Mouse (Mus musculus) brain, embryonic 14.5 days (tissue): ENCODE data around the gene Junb.

Source experiments
- CTCF ChIP-seq: fragments of 200-500 bp; IDR thresholded peaks from 2 replicates; pipeline ENCODE4 v1.5.1; 2012; ENCODE audit warnings: inconsistent platforms, mild to moderate bottlenecking, moderate library complexity, borderline replicate concordance; ENCODE audit not compliant: insufficient read depth, insufficient read length; ENCODE audit errors: extremely low read depth
- POLR2A ChIP-seq: fragments of 200-500 bp; IDR thresholded peaks from 2 replicates; pipeline ENCODE4 v1.6.1; 2012; ENCODE audit warnings: mild to moderate bottlenecking, inconsistent platforms, borderline replicate concordance; ENCODE audit not compliant: poor library complexity, insufficient read depth, insufficient read length, severe bottlenecking; ENCODE audit errors: extremely low read depth

DNA sequence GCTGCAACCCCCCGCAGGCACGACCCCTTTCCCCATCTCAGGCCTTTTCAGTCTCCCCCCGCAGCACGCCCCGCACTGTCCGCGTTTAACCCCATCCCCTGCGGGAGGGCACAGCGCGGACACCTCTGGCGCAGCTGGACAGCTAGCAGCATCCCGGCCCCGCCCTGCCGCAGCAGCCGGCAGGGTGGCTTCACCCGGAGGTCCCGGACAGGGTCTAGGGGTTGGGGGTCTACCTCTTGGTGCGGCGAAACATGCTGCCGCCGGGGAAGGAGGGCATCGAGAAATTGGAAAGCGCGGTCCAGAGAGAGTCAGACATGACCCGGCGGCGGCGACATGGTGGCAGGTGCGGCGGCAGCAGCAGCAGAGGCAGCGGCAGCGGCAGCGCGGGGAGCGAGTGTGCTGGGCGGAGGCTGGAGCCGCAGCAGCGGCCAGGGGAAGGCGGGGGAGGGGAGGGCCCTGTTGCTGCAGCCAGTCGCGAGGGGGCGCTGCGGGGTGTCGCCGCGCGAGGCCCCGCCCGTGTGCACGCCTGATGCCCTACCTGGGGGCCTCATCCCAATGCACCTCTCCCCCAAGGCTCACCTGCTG is 41.5 kb downstream of the Junb start, which contains the start of gene Mast1:
- TF ChIP-seq POLR2A, result peak; percentile 87
- peak; percentile 67 for TF ChIP-seq CTCF
